Mouse (Mus musculus): ENCODE results near the gene Hoxa7.

Gene Hoxa7

DNA sequence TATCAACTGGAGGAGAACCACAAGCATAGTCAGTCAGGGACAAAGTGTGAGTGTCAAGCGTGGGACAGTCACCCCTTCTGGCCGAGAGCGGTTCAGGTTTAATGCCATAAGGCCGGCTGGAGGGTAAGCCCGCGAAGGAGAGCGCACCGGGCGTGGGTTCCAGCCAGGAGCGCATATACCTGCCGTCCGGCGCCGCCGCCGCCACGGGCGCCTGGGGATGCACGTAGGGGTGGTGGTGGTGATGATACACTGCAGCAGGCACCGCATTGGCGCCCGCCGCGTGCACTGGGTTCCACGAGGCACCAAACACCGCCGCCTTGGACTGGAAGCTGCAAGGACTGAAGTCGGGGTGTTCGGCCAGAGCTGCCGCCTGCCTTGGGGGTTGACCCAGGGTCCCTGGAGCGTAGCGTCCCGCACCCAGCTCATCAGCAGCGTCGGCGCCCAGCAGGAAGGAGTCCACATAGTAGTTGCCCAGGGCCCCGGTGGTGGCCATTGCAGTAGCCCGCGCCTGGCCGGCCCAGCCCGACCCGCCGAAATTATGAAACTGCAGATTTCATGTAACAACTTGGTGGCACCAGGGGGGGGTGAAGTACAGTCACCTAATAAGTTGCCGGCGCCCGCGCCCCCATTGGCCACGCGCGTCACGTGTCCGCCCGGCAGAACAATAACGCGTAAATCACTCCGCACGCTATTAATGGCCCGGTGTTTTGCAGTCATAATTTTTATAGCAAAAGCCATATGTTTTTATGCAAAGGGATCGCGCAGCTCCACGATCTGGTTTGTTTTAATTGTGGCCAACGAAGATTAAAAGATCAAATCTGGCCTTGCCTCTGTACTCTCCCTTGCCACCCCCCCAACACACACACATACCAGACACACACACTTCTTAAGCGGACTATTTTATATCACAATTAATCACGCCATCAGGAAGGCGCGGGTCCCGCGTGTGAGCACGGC, 4.2 kb upstream of the Hoxa7 start:
- DNase-seq (ENCODE audit: low read depth), result peak; percentile 23

DNA sequence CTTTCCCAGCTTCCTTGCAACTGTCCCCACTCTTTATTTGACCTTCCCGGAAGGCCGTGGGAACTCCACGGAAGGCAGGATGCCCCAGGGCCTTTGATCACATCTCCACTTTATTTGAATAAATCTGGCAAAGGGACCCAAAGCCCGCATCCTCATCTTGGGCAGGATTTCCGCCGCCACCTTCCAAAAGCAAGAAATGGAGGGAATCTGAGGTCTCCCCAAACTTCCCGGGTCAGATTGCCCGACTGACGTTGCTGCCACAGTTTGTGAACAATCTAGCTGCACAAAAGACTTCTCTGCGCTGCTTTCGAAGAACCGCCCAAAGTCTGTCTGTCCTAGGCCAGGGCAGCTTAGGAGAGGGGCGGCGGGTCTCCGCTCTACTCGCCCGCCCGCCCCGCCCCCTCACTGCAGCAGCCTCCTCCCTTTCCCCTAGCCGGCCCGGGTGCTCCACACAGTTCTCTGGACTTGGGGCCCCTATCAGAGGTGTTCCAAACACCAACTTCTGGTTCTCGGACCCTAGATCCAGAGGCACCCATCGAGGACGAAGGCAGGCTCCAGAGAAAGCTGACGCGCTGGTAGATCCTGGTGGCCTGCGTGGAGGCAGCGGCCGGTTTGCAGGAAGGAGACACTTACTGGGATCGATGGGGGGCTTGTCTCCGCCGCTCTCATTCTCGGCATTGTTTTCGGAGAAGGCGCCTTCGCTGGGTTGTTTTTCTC, 3.4 kb upstream of the Hoxa7 start:
- DNase-seq (ENCODE audit: low read depth), result peak; percentile 15

DNA sequence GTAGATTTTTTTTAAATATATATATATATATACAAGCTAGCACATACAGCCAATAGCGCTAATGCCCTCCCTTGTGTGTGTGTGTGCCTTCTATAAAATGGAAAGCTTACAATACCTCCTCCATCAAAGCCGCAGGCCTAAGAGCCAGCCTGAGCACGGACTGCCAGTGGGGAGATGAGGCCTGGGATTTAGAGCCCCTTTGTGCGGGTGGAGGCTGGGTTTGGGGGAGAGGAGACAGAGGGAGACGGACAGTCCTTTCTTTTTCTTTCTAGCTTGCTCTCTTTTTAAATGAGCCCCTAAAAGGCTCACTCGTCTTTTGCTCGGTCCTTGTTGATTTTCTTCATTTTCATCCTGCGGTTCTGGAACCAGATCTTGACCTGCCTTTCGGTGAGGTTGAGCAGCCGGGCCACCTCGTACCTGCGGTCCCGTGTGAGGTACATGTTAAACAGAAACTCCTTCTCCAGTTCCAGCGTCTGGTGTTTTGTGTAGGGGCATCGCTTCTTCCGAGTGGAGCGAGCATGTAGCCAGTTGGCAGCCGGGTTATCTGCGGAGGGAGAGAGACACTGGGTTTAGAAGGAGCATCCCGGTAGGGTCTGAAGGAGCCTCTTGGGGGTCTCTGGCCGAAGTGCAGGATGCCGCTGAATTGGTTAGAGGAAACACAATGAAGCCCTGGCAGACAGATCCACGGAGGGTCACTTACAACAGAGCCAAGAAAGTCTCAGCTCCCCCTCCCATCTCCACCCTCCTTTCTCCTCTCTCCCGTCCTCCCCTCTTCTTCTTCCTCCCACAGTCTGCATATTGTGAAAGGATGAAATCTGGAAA, 2.5 kb upstream of the Hoxa7 start:
- DNase-seq (ENCODE audit: low read depth), result peak; percentile 14

DNA sequence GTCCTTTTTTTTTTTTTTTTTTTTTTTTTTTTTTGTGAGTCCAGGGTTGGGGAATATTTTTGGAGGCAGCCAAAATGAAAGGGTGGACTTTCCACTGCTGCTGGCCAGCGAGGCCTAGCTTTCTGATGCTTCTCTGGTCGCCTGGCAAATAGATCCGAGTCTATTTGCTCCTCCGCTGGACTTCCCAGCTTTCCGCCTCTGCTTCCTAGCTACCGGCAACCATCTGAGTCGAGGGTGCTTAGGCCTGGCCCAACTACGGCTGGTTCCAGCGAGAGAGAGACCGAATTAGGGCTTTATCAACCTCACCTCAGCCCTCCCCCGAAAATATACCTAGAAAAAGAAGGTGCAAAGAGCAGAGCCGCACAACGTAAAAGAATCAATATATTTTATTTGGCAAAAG, 1.1 kb upstream of the Hoxa7 start:
- peak; percentile 4 for DNase-seq (ENCODE audit: low read depth)

DNA sequence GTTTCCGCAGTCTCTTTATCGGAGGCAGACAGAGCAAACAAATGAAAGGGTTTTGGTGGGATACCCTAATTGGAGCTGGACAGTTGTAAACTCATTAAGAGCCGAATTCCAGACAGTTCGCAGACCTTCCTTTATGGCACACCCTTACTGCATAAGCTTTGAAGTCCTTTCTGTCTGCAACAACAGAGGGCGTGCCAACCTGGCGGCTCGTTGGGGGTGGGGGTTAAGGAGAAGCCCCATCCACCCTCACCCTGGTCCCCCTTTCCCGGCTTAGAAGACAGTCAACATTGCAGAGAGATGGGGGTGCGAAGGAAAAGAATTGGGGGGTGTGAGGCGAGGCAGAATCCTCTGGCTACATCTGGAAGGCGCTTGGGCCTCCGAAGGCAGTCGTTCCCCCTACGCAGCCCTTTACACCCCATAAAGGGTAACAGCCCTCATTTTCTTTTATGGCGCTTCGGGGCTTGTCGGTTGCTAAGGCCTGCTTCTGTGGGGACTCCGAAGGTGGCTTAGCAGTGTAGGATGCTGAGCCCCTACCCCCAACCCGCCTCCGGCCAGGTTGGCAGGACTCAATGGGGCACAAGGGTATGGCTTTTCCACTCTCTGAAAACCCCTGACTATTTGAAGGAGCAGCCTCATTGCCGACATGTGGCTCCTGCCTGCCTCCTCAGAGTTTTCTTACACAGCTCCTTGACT, 485 bp upstream of the Hoxa7 start:
- DNase-seq (ENCODE audit: low read depth), result peak; percentile 28

DNA sequence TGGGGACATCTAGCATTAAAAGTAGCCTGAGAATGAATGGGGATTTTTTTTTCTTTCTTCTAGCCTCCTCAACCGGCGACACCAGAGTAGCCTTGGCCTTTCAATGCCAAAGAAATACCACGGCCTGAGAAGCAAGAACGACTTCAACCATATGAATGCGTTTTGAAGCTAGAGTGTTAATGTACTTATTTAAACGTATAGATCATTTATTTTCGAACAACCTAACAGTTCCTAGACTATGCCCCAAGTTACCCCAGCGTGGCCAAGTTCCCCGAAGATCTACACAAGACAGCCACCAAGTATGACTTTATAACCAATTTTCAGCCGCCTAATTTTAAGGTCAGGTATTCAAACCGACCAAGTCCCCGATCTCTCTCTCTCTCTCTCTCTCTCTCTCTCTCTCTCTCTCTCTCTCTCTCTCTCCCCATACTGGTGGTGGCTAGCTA, 766 bp downstream of the Hoxa7 start:
- DNase-seq (ENCODE audit: low read depth), result peak; percentile 55

DNA sequence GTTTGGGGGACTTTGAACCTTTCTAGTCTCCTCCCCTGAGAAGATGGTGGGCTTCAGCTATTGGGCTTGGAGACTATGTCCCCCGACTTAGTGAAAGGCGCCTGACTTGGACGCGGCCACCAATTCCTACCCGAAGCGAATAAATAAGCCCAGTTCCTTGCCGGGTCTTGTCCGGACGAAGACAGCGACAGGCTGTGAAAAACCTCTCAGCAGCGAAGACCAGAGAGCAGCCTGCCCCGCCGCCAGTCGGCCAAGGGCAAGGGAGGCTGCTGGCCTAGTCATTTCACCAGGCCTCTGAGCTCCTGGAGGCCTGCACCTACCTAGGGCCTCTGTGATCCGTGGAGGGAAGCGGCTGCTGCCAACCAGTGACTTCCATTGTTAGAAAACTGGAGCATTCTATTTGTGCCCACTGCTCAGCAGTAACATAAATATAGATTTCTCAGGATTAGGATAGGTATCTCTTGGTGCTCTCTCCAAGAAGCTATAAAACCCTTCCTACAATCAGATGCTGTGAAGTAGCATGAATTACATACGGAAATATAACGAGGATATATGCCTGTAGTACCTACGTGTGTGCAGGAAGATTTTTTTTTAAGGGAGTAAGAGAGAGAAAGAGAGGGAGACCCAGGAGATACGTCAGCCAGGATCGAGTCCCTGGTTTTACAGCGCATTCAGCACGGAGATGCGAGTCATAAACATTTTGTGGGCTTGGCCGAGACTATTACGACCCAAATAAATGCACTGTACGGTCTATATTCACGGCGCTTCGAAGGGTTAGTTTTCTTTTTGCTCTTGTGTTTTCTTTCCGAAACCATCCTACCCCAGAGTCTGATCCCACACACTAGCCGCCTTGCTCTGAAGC, 1.4 kb downstream of the Hoxa7 start:
- DNase-seq (ENCODE audit: low read depth), result peak; percentile 41

DNA sequence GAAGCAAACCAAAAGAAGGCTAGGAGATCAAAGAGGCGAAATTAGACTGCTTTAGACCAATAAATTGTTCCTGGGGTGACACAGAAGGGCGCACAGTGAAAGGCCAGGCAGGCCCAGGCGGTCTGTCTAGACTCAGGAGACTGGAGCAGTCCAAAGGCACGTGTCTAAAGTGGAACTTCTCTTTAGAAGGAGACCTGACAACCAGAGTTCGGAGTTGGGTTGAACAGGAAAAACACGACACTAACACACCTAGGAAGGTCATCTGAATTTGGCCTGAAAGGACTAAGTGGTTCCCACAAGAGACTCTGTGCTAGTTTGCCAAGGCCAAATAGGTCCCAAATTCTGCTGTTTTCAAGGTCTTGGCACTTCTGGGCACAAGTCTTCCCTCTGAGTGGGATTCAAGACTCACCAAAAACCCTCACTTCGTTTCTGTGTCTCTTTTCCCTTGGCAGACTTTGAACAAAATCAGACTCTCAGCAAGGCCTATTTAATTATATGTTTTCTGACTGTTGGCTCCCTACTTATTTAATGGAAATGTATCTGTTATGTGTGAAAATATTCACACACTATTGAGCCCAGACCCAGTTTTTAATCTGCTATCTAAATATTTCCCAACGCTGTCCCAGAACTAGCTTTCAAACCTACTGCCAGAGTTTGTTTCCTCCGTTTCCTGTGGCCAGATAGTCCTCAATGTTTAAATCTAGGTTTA, 2.3 kb downstream of the Hoxa7 start:
- DNase-seq (ENCODE audit: low read depth), result peak; percentile 20

DNA sequence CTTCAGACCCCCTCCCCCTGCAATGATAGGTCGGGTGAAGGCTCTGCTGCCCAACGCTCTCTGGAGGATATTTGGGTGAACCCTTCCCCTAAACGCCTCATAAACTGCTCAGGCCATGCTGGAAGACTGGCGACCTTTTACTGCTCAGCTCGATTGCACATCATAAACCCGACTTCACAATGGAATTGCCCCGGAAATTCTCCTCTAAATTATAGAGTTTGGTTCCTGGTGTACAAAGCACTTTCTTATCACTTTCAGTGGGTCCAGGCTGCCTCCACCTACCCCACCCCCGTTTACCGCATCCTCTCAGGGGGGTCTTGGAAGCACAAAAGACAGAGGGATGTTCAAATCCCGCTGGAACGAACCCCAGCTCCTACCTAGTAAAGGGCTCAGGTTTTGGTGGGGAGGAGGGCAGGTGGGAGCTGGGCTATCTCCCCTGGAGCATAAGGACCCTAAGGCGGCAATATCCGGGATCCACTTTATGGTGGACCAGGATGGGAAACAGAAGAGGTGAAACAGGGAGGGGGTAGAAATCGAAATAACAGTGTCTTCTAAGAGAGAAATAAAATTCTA, 2.9 kb downstream of the Hoxa7 start:
- peak; percentile 7 for DNase-seq (ENCODE audit: low read depth)

DNA sequence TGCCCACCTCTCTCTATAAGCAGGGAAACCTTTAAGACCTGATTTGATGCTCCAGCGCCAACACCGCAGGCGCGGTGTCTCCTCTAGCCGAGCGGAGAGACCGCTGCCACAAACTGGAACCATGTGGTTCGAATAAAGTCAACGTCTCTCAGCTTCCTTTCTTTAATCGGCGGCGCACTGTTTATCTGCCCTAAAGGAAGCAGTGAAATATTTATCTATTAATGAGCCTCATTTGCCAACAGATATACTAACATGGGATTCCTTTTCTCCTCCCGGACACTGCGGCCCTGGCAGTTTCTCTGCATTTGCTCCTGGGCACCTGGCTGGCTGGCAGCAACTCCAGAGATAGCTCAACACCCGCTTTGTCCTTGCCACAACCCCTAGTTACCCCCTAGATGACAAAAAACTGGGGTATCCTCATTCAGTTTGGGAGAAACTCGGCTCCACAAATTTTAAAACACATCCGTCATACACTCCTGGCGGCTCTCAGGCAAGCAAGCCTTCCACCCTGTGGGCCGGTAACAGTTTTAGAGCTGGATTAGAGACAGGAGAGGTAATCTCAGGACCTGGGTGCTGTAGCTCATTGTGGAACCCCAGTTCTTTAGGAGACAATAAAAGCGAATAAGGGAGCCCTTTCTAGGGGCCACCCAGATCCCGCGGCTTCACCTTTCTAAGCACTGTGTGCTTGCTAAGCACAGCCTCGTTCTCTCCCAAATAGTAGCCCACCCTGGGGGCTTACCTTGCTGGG, 3.6 kb downstream of the Hoxa7 start:
- DNase-seq (ENCODE audit: low read depth), result peak; percentile 50

DNA sequence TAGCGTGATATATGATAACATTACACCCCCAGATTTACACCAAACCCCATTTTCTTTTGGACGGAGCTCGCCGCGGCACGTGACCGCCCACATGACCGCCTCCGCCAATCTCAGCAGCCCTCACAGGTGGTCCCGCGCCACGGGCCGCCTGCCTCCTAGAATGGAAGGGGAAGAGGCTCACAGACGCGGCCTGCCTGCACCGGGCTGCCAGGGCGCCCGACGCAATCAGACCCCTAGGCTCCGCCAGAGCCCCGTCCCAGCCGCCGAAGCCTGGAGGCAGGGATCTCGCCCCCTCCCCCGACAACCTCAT, 4.2 kb downstream of the Hoxa7 start:
- DNase-seq (ENCODE audit: low read depth), result peak; percentile 71

DNA sequence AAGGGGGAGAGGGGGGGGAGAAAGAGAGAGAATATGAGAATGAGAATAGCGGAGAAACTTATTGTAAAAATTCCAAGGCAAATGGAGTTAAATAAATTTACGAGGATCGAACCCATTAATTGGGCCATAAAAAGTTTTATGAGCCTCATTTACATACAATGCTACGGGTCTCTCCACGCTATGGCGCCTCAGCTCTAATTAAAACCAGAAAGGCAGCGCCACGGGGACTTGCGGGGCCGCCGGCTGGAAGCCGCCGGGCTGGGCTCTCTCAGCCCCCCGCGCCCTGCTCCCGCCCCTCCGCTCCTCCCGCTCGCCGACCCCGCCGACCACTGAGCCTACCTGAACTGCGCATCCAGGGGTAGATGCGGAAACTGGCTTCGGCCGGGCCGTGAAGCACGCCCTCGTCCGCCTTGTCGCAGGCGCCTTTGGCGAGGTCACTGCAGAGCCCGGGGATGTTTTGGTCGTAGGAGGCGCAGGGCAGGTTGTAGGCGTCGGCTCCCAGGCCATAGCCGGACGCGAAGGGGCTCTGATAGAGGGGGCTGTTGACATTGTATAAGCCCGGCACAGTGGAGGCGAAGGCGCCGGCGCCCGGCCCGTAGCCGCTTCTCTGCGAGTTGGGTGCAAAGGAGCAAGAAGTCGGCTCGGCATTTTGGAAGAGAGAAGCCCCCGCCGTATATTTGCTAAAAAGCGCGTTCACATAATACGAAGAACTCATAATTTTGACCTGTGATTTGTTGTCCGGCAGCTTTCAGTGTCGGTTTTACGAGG, 4.8 kb downstream of the Hoxa7 start:
- peak; percentile 53 for DNase-seq (ENCODE audit: low read depth)

DNA sequence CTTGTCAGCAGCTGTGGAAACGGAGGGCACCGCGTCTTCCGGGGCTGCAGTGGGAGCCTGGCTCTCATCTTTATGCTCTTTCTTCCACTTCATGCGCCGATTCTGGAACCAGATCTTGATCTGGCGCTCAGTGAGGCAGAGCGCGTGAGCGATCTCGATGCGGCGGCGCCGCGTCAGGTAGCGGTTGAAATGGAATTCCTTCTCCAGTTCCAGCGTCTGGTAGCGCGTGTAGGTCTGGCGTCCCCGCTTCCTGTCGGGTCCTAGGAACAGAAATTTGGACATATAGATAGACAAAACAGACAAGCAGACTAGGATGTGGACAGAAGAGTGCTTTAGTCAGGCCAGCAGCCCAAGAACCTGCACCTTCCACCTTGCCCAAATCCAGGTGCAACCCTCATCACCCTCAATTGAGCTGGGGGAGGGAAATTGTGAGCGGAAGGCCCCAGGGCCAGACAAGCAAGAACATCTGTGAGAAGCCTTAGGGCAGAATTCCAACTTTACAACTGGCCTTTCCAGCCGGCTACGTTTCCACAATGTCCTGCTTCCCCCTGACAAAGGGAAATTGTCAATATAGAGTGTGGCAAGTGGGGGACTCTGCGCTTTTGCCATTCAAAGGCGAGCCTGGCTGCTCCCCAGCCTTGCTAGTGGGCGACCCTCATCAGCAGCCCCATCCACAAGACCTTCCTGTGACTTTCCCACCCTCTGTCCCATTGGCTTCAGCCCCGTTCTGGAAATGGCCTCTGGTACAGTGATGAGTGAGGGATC, 5.7 kb downstream of the Hoxa7 start:
- DNase-seq (ENCODE audit: low read depth), result peak; percentile 30

DNA sequence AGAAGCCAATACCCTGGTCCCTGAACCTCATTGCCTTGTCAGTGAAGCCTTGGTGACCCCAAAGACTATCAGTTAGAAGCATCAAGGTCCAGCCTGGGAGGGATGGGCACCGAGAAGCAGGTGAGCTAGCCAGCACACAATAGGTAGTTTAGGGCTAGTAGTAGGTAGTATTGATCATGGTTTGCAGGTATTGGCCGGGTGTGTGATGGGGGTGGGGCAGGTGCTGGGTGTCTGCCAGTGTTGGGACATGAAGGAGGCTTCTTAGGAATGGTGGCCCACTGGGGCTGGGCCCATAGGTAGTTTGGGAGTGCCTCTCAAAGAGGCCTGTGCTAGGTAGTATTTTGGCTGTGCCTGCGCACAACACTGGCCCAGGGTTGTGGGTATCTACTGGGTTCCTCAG, 6.6 kb downstream of the Hoxa7 start:
- DNase-seq (ENCODE audit: low read depth), result peak; percentile 11

DNA sequence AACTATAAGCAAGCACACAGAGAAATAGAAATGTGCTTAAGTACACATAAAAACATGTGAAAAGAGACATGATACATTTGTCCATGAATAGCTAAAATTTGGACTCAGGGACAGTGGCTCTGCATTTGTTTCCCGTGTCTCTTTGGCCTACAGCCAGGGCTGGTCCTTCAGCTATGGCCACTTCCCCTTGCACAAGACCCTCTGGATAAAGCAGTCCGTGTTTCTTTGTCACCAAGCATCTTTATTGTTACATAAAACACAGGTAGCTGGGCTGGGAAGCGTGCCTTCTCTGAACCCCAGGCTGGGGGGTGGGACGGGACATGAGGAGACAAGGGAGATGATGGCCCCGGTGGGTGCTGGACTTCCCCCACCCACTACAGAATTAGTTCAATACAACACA, 7.4 kb downstream of the Hoxa7 start:
- DNase-seq (ENCODE audit: low read depth), result peak; percentile 17

DNA sequence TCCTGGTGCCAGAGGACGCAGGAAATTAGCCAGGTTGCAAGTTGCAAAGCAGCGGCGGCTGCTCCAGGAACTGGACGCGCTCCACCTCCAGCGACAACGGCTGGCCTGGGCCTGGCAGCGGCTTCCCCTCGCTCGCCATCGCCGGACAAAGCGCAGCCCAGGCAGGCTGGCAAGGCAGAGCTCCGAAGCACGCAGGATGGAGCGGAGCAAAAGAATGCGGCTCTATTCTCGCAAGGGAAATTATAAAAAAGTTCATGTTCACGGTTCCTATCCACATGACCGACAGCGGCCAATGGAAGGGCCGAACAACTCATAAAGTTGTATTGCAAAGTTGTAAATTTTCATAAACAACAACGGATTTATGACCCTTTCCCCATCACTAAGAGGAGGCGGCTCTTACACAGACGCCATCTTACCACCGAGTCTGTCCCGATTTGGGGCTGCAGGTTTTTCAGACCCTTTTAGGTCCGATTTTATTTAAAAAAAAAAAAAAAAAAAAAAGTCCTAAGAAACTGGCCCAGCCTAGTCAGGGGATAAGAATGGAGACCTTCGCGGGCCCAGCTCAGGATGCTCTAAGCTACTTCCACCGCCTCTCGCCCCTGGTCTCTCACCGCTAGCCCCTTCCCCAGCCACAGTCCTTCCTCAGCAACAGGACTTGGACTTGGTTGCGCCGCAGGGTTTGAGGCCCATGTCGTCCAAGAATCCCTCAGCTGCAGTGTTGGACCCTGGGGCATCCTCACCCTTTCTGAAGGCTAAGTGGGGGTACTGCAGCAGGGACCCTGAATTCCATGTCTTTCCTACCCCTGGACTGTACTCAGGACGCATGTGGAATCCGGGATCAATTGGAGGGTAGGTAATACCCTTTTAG, 8.3 kb downstream of the Hoxa7 start, which contains the start of the genes Hoxa3 and Gm28308:
TSS of gene Hoxa3 (minus strand) at position 218 of the 868 bp plus-strand sequence.
TSS of gene Gm28308 (minus strand) at position 221 of the 868 bp plus-strand sequence.
- peak; percentile 15 for DNase-seq (ENCODE audit: low read depth)
